Comparison of ENCODE assay signal across 18 mouse cellular contexts in the genomic region with DNA sequence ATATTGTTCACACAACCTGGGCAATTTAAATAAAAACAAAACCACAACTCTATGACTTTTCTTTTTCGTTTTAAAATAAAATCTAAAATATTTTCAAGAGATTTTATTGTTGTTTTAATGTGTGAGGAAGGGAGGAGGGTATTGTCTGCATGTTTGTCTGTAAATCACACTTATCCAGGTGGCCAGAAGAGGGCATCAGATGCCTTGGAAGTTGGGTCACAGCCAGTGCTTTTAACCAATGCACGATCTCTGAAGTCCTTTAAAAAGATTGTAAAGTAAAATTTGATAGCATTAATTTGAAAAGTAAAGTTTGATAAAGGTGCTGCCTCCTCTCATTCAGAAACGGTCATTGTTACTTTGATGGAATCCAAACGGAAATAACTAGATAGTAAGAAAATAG. TPM values are rescaled to one million over a fixed set of nuclear protein-coding genes. Genes with fewer than 3 reads are reported as not detected.
A peak's percentile ranks its signal among the peaks of the same experiment; 100 is the strongest.
DNase-seq lines count a peak whose midpoint lies in the region; ATAC-seq and TF ChIP-seq lines count a peak whose summit lies in the region.
"Had no signal": no experiment of that assay in that cellular context is flagged by ENCODE, and none has a peak within 500 bp of the region (broad histone marks: within the 10 kb centered on the region; RNA-seq: fewer than 3 reads in every experiment).

No protein-coding gene starts in this region.

- no peak for TF ChIP-seq POLR2A in heart, adult 2 months (IDR thresholded peaks at IDR 0.05; ENCODE audit: insufficient read depth, low read depth, low read length)
- TF ChIP-seq POLR2A in brain, embryonic 14.5 days (IDR thresholded peaks at IDR 0.05; ENCODE audit: borderline replicate concordance, extremely low read depth, insufficient read depth, insufficient read length, poor library complexity, severe bottlenecking): no peak

- H3K9ac ChIP-seq in heart, adult 2 months (ENCODE audit: low read depth, low read length): no peak overlapping the region
- no peak overlapping the region for H3K9ac ChIP-seq in forebrain, embryonic 12.5 days
- H3K9ac ChIP-seq: liver, embryonic 14.5 days had no signal

- no peak for TF ChIP-seq EP300 in heart, adult 2 months (IDR thresholded peaks at IDR 0.05; ENCODE audit: insufficient read depth, low read depth, low read length)

- no peaks in the 10 kb centered on the region for H3K36me3 ChIP-seq in heart, adult 2 months (ENCODE audit: control insufficient read depth, insufficient read depth, low read length)
- no peaks in the 10 kb centered on the region for H3K36me3 ChIP-seq in forebrain, embryonic 12.5 days (replicated peaks)
- H3K36me3 ChIP-seq: embryonic facial prominence, embryonic 10.5 days had no signal

- H3K9me3 ChIP-seq in forebrain, embryonic 12.5 days: no peaks in the 10 kb centered on the region
- H3K9me3 ChIP-seq: embryonic facial prominence, embryonic 10.5 days had no signal

- no peaks in the 10 kb centered on the region for H3K27me3 ChIP-seq in heart, adult 2 months (ENCODE audit: control insufficient read depth, insufficient read depth, low read length)
- no peaks in the 10 kb centered on the region for H3K27me3 ChIP-seq in forebrain, embryonic 12.5 days

- no peak overlapping the region for H3K27ac ChIP-seq in heart, adult 2 months
- H3K27ac ChIP-seq in forebrain, embryonic 12.5 days: no peak overlapping the region
- H3K27ac ChIP-seq: embryonic facial prominence, embryonic 10.5 days; liver, embryonic 14.5 days had no signal

- no peak overlapping the region for H3K4me3 ChIP-seq in heart, adult 2 months
- H3K4me3 ChIP-seq in forebrain, embryonic 12.5 days (replicated peaks): no peak overlapping the region
- H3K4me3 ChIP-seq: embryonic facial prominence, embryonic 10.5 days had no signal

- no peak overlapping the region for H3K4me2 ChIP-seq in forebrain, embryonic 12.5 days

- H3K79me2 ChIP-seq in heart, adult 2 months (replicated peaks; ENCODE audit: control insufficient read depth, insufficient read depth, low read length): no peaks in the 10 kb centered on the region

- intact Hi-C loops in heart, adult 2 months (cut with DNase I): no loop called here
- intact Hi-C loops in heart, postnatal 10 days (cut with DNase I): no loop called here

- no peak for DNase-seq in heart, adult 2 months
- DNase-seq in heart, postnatal 10 days: no peak
- peak; percentile 6 for DNase-seq in layer of hippocampus, adult 9-10 months (ENCODE audit: low spot score)
- no peak for DNase-seq in layer of hippocampus, adult 18-20 months (ENCODE audit: low spot score in 2 of 2)
- DNase-seq in ES-CJ7 (ENCODE audit: low read depth, low spot score): peak; percentile 49
- peak; percentile 15 for DNase-seq in brain, embryonic 14.5 days (ENCODE audit: low read depth)
- DNase-seq: cerebellum, adult 18-20 months; lung, postnatal 10 days; thymus, adult 2 months had no signal

- WGBS in heart, adult 2 months: 28% methylated on average over 4 of the region's 4 CpGs
- 51% methylated on average over 4 of the region's 4 CpGs for WGBS in forebrain, embryonic 12.5 days

- TF ChIP-seq CTCF in heart, adult 2 months (IDR thresholded peaks at IDR 0.05): peak; percentile 23; the same call in 1 of the 2 replicates
- TF ChIP-seq CTCF in brain, embryonic 14.5 days (IDR thresholded peaks at IDR 0.05; ENCODE audit: borderline replicate concordance, extremely low read depth, insufficient read depth, insufficient read length): peak; percentile 32; the same call in 1 of the 2 replicates

- no peaks in the 10 kb centered on the region for H3K4me1 ChIP-seq in heart, adult 2 months (ENCODE audit: control insufficient read depth, insufficient read depth, low read length)
- no peaks in the 10 kb centered on the region for H3K4me1 ChIP-seq in forebrain, embryonic 12.5 days
- H3K4me1 ChIP-seq: embryonic facial prominence, embryonic 10.5 days had no signal

- no peak for ATAC-seq in forebrain, embryonic 12.5 days (ENCODE audit: low FRiP score)
- ATAC-seq: intestine, embryonic 16.5 days had no signal

RNA-seq across cellular contexts. Expression of a gene that starts 4.4 kb away (rescaled TPM):
- total RNA-seq in heart, adult 2 months (2021): not detected
- not detected in 2 replicates for polyA plus RNA-seq in heart, adult 2 months (2012; rRNA removed)
- not detected for total RNA-seq in heart, postnatal 10 days (2021)
- not detected for total RNA-seq in layer of hippocampus, adult 18-20 months (2021)
- polyA plus RNA-seq in brain, embryonic 14.5 days (2012; rRNA removed): not detected in 2 replicates
- not detected in 2 replicates for polyA plus RNA-seq in forebrain, embryonic 12.5 days (2016; fragmentation: Nextera tagmentation; extraction: Ambion mirVana)
- total RNA-seq: granulocyte monocyte progenitor cell, adult 5-6 weeks; layer of hippocampus, adult 8-10 months; left cerebral cortex, postnatal 36 days; megakaryocyte-erythroid progenitor cell, adult 5-6 weeks had no signal
- polyA plus RNA-seq: embryonic facial prominence, embryonic 10.5 days; heart, postnatal 0 days; intestine, embryonic 16.5 days; liver, embryonic 14.5 days; thymus, adult 2 months had no signal

RNA-seq across cellular contexts. Expression of a gene that starts 8.4 kb away (rescaled TPM):
- not detected for total RNA-seq in heart, adult 2 months (2021)
- not detected in 2 replicates for polyA plus RNA-seq in heart, adult 2 months (2012; rRNA removed)
- not detected for total RNA-seq in heart, postnatal 10 days (2021)
- not detected for total RNA-seq in layer of hippocampus, adult 18-20 months (2021)
- not detected in 2 replicates for polyA plus RNA-seq in brain, embryonic 14.5 days (2012; rRNA removed)
- not detected in 2 replicates for polyA plus RNA-seq in forebrain, embryonic 12.5 days (2016; fragmentation: Nextera tagmentation; extraction: Ambion mirVana)
- total RNA-seq: granulocyte monocyte progenitor cell, adult 5-6 weeks; layer of hippocampus, adult 8-10 months; left cerebral cortex, postnatal 36 days; megakaryocyte-erythroid progenitor cell, adult 5-6 weeks had no signal
- polyA plus RNA-seq: embryonic facial prominence, embryonic 10.5 days; heart, postnatal 0 days; intestine, embryonic 16.5 days; liver, embryonic 14.5 days had no signal

RNA-seq across cellular contexts. Expression of a gene that starts 25.2 kb away (rescaled TPM):
- total RNA-seq in heart, adult 2 months (2021): not detected
- not detected in 2 replicates for polyA plus RNA-seq in heart, adult 2 months (2012; rRNA removed)
- not detected for total RNA-seq in heart, postnatal 10 days (2021)
- total RNA-seq in layer of hippocampus, adult 18-20 months (2021): not detected
- polyA plus RNA-seq in brain, embryonic 14.5 days (2012; rRNA removed): not detected in 2 replicates
- not detected in 2 replicates for polyA plus RNA-seq in forebrain, embryonic 12.5 days (2016; fragmentation: Nextera tagmentation; extraction: Ambion mirVana)
- total RNA-seq: granulocyte monocyte progenitor cell, adult 5-6 weeks; layer of hippocampus, adult 8-10 months; left cerebral cortex, postnatal 36 days; megakaryocyte-erythroid progenitor cell, adult 5-6 weeks had no signal
- polyA plus RNA-seq: embryonic facial prominence, embryonic 10.5 days; heart, postnatal 0 days; liver, embryonic 14.5 days; thymus, adult 2 months had no signal

RNA-seq across cellular contexts. Expression of a gene that starts 31.0 kb away (rescaled TPM):
- not detected for total RNA-seq in heart, adult 2 months (2021)
- polyA plus RNA-seq in heart, adult 2 months (2012; rRNA removed): not detected in 2 replicates
- total RNA-seq in heart, postnatal 10 days (2021): not detected
- not detected for total RNA-seq in layer of hippocampus, adult 18-20 months (2021)
- not detected in 2 replicates for polyA plus RNA-seq in brain, embryonic 14.5 days (2012; rRNA removed)
- not detected in 2 replicates for polyA plus RNA-seq in forebrain, embryonic 12.5 days (2016; fragmentation: Nextera tagmentation; extraction: Ambion mirVana)
- total RNA-seq: granulocyte monocyte progenitor cell, adult 5-6 weeks; layer of hippocampus, adult 8-10 months; left cerebral cortex, postnatal 36 days; megakaryocyte-erythroid progenitor cell, adult 5-6 weeks had no signal
- polyA plus RNA-seq: embryonic facial prominence, embryonic 10.5 days; heart, postnatal 0 days; intestine, embryonic 16.5 days; liver, embryonic 14.5 days; thymus, adult 2 months had no signal

RNA-seq across cellular contexts. Expression of a gene that starts 38.5 kb away (rescaled TPM):
- total RNA-seq in heart, adult 2 months (2021): 1 to 10 TPM; 3.2 to 3.3 TPM
- polyA plus RNA-seq in heart, adult 2 months (2012; rRNA removed): 4.9 and 5.0 TPM in 2 replicates
- total RNA-seq in heart, postnatal 10 days (2021): 1 to 10 TPM; 3.2 to 4.0 TPM
- total RNA-seq in layer of hippocampus, adult 18-20 months (2021): 1 to 10 TPM; 2.6 to 2.8 TPM
- polyA plus RNA-seq in brain, embryonic 14.5 days (2012; rRNA removed): 0.42 and 0.68 TPM in 2 replicates
- 1.00 and 1.5 TPM in 2 replicates for polyA plus RNA-seq in forebrain, embryonic 12.5 days (2016; fragmentation: Nextera tagmentation; extraction: Ambion mirVana)

Comparison
In these comparisons a context has a peak if more than half of its experiments do, and no peak if none do; other contexts are left out.
1. DNase-seq: peak in layer of hippocampus, adult 9-10 months (single experiment), ES-CJ7 (single experiment) and brain, embryonic 14.5 days (single experiment); none in heart, adult 2 months (0 of 2), heart, postnatal 10 days (0 of 2) and layer of hippocampus, adult 18-20 months (0 of 2).